Mouse (Mus musculus): Measurements from ENCODE around the gene Poldip3. TPM values are rescaled to one million over a fixed set of nuclear protein-coding genes. Genes with fewer than 3 reads are reported as not detected.

Gene Poldip3
- polyA plus RNA-seq, 1 experiment = 14.0 TPM

- peak overlapping the region; percentile 85 for H3K27ac ChIP-seq (replicated peaks; ENCODE audit: low read depth, low read length)
- H3K4me1 ChIP-seq (ENCODE audit: control insufficient read depth, insufficient read depth, insufficient read length, low read length) = peaks cover 44% of the 10 kb centered on the region
- H3K4me3 ChIP-seq (ENCODE audit: insufficient read depth, low read depth, low read length) = peak overlapping the region; percentile 59
These were observed 19.9 kb upstream of the Poldip3 start for GRCm38 (mm10) chr15:83168875-83169771.

GRCm38 (mm10) chr15:83168311-83168710, 19.1 kb upstream of the Poldip3 start:
- no peak overlapping the region for H3K27ac ChIP-seq (replicated peaks; ENCODE audit: low read depth, low read length)
- no peak overlapping the region for H3K4me3 ChIP-seq (ENCODE audit: insufficient read depth, low read depth, low read length)
- H3K4me1 ChIP-seq (ENCODE audit: control insufficient read depth, insufficient read depth, insufficient read length, low read length) = peaks cover 44% of the 10 kb centered on the region

GRCm38 (mm10) chr15:83167550-83168065, 18.4 kb upstream of the Poldip3 start:
- H3K4me1 ChIP-seq (ENCODE audit: control insufficient read depth, insufficient read depth, insufficient read length, low read length) = peaks cover 39% of the 10 kb centered on the region
- no peak overlapping the region for H3K4me3 ChIP-seq (ENCODE audit: insufficient read depth, low read depth, low read length)
- H3K27ac ChIP-seq (replicated peaks; ENCODE audit: low read depth, low read length) = peak overlapping the region; percentile 58; the same call in 1 of the 2 replicates

- Histone ChIP-seq H3K4me3 (ENCODE audit: insufficient read depth, low read depth, low read length) (no peak overlapping the region), H3K4me1 (ENCODE audit: control insufficient read depth, insufficient read depth, insufficient read length, low read length) (peaks cover 39% of the 10 kb centered on the region), H3K27ac (replicated peaks; ENCODE audit: low read depth, low read length) (peak overlapping the region; percentile 58; the same call in 1 of the 2 replicates)
These were observed 17.9 kb upstream of the Poldip3 start for GRCm38 (mm10) chr15:83167126-83167525.

- Histone ChIP-seq H3K4me1 (ENCODE audit: control insufficient read depth, insufficient read depth, insufficient read length, low read length) (peaks cover 39% of the 10 kb centered on the region), H3K27ac (replicated peaks; ENCODE audit: low read depth, low read length) (peak overlapping the region; percentile 58), H3K4me3 (ENCODE audit: insufficient read depth, low read depth, low read length) (no peak overlapping the region)
These were observed 17.5 kb upstream of the Poldip3 start for GRCm38 (mm10) chr15:83166642-83167041.

GRCm38 (mm10) chr15:83165526-83166315, 16.5 kb upstream of the Poldip3 start:
- Histone ChIP-seq H3K4me3 (ENCODE audit: insufficient read depth, low read depth, low read length) (no peak overlapping the region), H3K27ac (replicated peaks; ENCODE audit: low read depth, low read length) (peak overlapping the region; percentile 58), H3K4me1 (ENCODE audit: control insufficient read depth, insufficient read depth, insufficient read length, low read length) (peaks cover 31% of the 10 kb centered on the region)

GRCm38 (mm10) chr15:83164971-83165471, 15.8 kb upstream of the Poldip3 start:
- no peak overlapping the region for H3K4me3 ChIP-seq (ENCODE audit: insufficient read depth, low read depth, low read length)
- H3K27ac ChIP-seq (replicated peaks; ENCODE audit: low read depth, low read length) = peak overlapping the region; percentile 54
- H3K4me1 ChIP-seq (ENCODE audit: control insufficient read depth, insufficient read depth, insufficient read length, low read length) = peaks cover 31% of the 10 kb centered on the region

GRCm38 (mm10) chr15:83162818-83163485, 13.8 kb upstream of the Poldip3 start:
- no peak overlapping the region for H3K4me3 ChIP-seq (ENCODE audit: insufficient read depth, low read depth, low read length)
- H3K27ac ChIP-seq (replicated peaks; ENCODE audit: low read depth, low read length) = no peak overlapping the region
- H3K4me1 ChIP-seq (ENCODE audit: control insufficient read depth, insufficient read depth, insufficient read length, low read length) = peaks cover 20% of the 10 kb centered on the region

- Histone ChIP-seq H3K4me1 (ENCODE audit: control insufficient read depth, insufficient read depth, insufficient read length, low read length) (peaks cover 13% of the 10 kb centered on the region), H3K4me3 (ENCODE audit: insufficient read depth, low read depth, low read length) (no peak overlapping the region), H3K27ac (replicated peaks; ENCODE audit: low read depth, low read length) (no peak overlapping the region)
These were observed 12.8 kb upstream of the Poldip3 start for GRCm38 (mm10) chr15:83162001-83162400.

- Histone ChIP-seq H3K4me3 (ENCODE audit: insufficient read depth, low read depth, low read length) (no peak overlapping the region), H3K27ac (replicated peaks; ENCODE audit: low read depth, low read length) (no peak overlapping the region), H3K4me1 (ENCODE audit: control insufficient read depth, insufficient read depth, insufficient read length, low read length) (peaks cover 5% of the 10 kb centered on the region)
These were observed 12.0 kb upstream of the Poldip3 start for GRCm38 (mm10) chr15:83161062-83161748.

GRCm38 (mm10) chr15:83160561-83160960, 11.4 kb upstream of the Poldip3 start:
- H3K27ac ChIP-seq (replicated peaks; ENCODE audit: low read depth, low read length) = no peak overlapping the region
- no peaks in the 10 kb centered on the region for H3K4me1 ChIP-seq (ENCODE audit: control insufficient read depth, insufficient read depth, insufficient read length, low read length)

GRCm38 (mm10) chr15:83159823-83160222, 10.6 kb upstream of the Poldip3 start:
- no peak overlapping the region for H3K4me3 ChIP-seq (ENCODE audit: insufficient read depth, low read depth, low read length)
- H3K27ac ChIP-seq (replicated peaks; ENCODE audit: low read depth, low read length) = no peak overlapping the region
- H3K4me1 ChIP-seq (ENCODE audit: control insufficient read depth, insufficient read depth, insufficient read length, low read length) = no peaks in the 10 kb centered on the region

More at GRCm38 (mm10) chr15:83160561-83160960, 11.4 kb upstream of the Poldip3 start:
- no peak overlapping the region for H3K4me3 ChIP-seq (ENCODE audit: insufficient read depth, low read depth, low read length)

GRCm38 (mm10) chr15:83158587-83159160, 9.5 kb upstream of the Poldip3 start:
- no peaks in the 10 kb centered on the region for H3K4me1 ChIP-seq (ENCODE audit: control insufficient read depth, insufficient read depth, insufficient read length, low read length)
- H3K4me3 ChIP-seq (ENCODE audit: insufficient read depth, low read depth, low read length) = no peak overlapping the region
- no peak overlapping the region for H3K27ac ChIP-seq (replicated peaks; ENCODE audit: low read depth, low read length)

GRCm38 (mm10) chr15:83157667-83158064, 8.5 kb upstream of the Poldip3 start:
- Histone ChIP-seq H3K4me1 (ENCODE audit: control insufficient read depth, insufficient read depth, insufficient read length, low read length) (no peaks in the 10 kb centered on the region), H3K27ac (replicated peaks; ENCODE audit: low read depth, low read length) (no peak overlapping the region), H3K4me3 (ENCODE audit: insufficient read depth, low read depth, low read length) (no peak overlapping the region)
